Mouse (Mus musculus) heart, embryonic 13.5 days (tissue): ENCODE data around the gene Mfsd2a. TPM values are rescaled to one million over a fixed set of nuclear protein-coding genes. Genes with fewer than 3 reads are reported as not detected.

Experiments
- ATAC-seq: fragments of 200-750 bp; cut with Nextera tagmentation; 2 replicates; pipeline ENCODE4 v1.8.0; 2017; ENCODE audit warnings: moderate TSS enrichment; ENCODE audit not compliant: insufficient number of reproducible peaks, low FRiP score, low TSS enrichment; ENCODE audit errors: extremely low read depth
- H3K27ac ChIP-seq: fragments of 300-500 bp; sonication (generic); replicated peaks from 2 replicates; pipeline ENCODE4 v1.5.1; 2015; ENCODE audit warnings: moderate library complexity, mild to moderate bottlenecking, inconsistent platforms
- H3K27me3 ChIP-seq: fragments of 300-500 bp; sonication (generic); replicated peaks from 2 replicates; pipeline ENCODE4 v1.6.1; 2015; ENCODE audit warnings: mild to moderate bottlenecking, inconsistent platforms
- H3K36me3 ChIP-seq: fragments of 300-500 bp; sonication (generic); 2 replicates; pipeline ENCODE4 v1.6.1; 2015; ENCODE audit warnings: mild to moderate bottlenecking, inconsistent platforms
- H3K4me1 ChIP-seq: fragments of 300-500 bp; sonication (generic); 2 replicates; pipeline ENCODE4 v1.6.1; 2015; ENCODE audit warnings: inconsistent platforms
- H3K4me2 ChIP-seq: fragments of 300-500 bp; sonication (generic); 2 replicates; pipeline ENCODE4 v1.6.1; 2015; ENCODE audit warnings: inconsistent platforms, mild to moderate bottlenecking, moderate library complexity
- H3K4me3 ChIP-seq: fragments of 300-500 bp; sonication (generic); 2 replicates; pipeline ENCODE4 v1.5.1; 2015; ENCODE audit warnings: moderate library complexity, mild to moderate bottlenecking, inconsistent platforms
- H3K9ac ChIP-seq: fragments of 300-500 bp; sonication (generic); 2 replicates; pipeline ENCODE4 v1.6.1; 2015; ENCODE audit warnings: inconsistent platforms, mild to moderate bottlenecking, moderate library complexity
- H3K9me3 ChIP-seq: fragments of 300-500 bp; sonication (generic); 2 replicates; pipeline ENCODE4 v1.6.1; 2016; ENCODE audit warnings: inconsistent platforms
- WGBS: fragments of 180-500 bp; shearing (Covaris S2); methylation state at CpG from one replicate; pipeline ENCODE4 v1.1.7; 2015; ENCODE audit warnings: mixed read lengths; 5-methylcytosine and 5-hydroxymethylcytosine counted together
- polyA plus RNA-seq: library from polyadenylated mRNA; unstranded; fragments of >200 nt; fragmentation: Nextera tagmentation; extraction: Ambion mirVana; gene quantifications from 2 replicates; pipeline ENCODE4 v1.2.1, GENCODE M21; 2015

Gene Mfsd2a
- polyA plus RNA-seq, 1 experiment from 2014 or later: 1.0 TPM

DNA sequence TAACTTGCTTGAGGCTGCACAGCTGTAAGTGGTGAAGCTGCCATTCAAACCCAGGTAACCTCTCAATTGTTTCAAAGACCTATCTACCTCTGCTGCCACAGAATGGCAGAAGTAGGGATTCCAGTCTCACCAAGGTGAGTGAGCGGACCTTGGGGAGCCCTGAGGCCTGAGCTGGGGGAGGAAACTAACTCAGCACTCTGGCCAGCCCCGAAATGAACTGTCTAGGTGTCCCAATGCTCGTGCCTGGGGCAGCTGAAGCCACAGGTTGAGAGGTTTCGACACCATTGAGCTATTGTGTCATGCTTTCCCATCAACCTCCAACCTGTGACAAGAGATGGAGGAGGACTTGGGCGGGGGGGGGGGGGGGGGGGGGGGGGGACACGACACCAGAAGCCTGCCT, 4.7 kb downstream of the Mfsd2a start:
- no peak overlapping the region for H3K4me3 ChIP-seq
- no peak overlapping the region for H3K9ac ChIP-seq
- ATAC-seq: no peak
- H3K9me3 ChIP-seq: no peaks in the 10 kb centered on the region
- no peak overlapping the region for H3K4me2 ChIP-seq
- no peaks in the 10 kb centered on the region for H3K36me3 ChIP-seq
- no peak overlapping the region for H3K27ac ChIP-seq
- H3K27me3 ChIP-seq: peaks cover 47% of the 10 kb centered on the region
- 92% methylated on average over 4 of the region's 6 CpGs for WGBS
- H3K4me1 ChIP-seq: peaks cover 33% of the 10 kb centered on the region

DNA sequence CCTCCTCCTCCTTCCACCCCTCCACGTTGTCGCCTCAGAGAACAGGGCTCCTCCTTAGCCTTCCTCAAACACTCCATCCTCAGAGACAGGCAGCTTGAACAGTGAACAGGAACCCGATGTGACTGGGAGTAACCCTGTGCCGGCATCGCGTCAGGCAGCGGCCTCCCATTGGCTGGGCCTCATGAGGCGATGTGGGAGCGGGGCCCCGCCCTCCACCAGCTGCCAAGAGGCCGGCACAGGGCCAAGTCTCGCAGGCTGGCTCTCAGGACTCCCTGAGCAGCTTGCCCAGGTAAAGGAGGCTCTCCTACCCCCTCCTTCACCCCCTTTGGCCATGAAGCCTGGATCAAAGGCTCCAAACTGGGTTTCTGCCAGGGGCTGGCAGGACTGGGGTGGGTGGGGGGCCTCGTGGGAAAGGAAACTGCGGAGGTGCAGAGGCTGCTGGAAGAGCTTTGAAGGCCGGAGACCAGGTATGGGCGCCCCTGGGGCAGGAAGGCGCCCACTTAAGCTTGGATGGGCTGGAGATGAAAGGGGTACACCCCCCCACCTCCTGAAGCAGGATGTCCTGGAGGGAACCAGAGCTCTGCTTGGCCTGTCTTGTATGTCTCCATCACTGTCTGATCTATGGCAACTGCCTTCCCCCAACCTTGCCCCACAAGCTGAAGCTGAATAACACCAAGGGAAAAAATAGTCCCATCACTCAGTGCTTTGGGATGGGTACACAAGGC, 5.4 kb downstream of the Mfsd2a start:
- Histone ChIP-seq H3K9me3 (no peaks in the 10 kb centered on the region), H3K27me3 (peaks cover 40% of the 10 kb centered on the region), H3K4me1 (peaks cover 26% of the 10 kb centered on the region), H3K27ac (peak overlapping the region; percentile 25; the same call in 1 of the 2 replicates), H3K36me3 (no peaks in the 10 kb centered on the region), H3K4me3 (peak overlapping the region; percentile 23), H3K4me2 (peak overlapping the region; percentile 63), H3K9ac (peak overlapping the region; percentile 64)
- peak; percentile 75 for ATAC-seq
- 11% methylated on average over 17 of the region's 17 CpGs for WGBS

DNA sequence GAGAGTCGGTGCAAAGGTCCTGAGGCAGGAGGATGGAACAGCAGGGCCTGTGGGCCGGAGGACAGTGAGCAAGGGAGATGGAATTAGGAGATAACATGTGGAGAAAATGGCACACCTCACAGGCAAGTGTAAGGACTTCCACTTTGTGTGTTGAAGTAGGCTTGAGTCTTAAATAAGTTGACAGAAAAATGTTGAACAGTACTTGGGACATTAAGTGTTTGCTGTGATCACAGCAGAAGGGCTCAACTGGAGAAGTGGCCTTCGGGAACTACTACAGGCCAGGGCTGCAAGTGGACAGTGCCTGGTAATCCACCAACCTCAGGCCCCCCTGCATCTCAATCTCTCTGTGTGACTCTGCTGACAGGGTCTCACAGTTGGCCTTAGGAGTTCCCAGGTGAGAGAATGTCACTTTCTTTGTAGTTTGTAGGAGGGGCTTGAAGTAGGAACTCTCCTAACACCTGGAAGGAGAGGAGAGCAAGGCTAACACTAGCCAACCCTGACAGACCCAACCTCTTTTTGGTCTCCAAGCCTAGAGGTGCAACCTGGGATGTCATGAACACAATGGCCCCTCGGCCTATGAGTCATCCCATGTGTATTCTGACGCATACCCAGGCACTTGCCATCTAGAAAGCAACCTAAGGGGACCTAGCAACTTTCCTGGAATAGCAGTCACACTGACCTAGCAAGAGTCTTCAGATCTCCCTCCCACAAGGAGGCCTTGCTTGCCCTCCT, 6.1 kb downstream of the Mfsd2a start:
- 51% methylated on average over 5 of the region's 5 CpGs for WGBS
- no peaks in the 10 kb centered on the region for H3K36me3 ChIP-seq
- no peaks in the 10 kb centered on the region for H3K9me3 ChIP-seq
- 0 out of 2 replicates have a peak, but pooled peaks have one; percentile 3 for ATAC-seq
- H3K4me2 ChIP-seq: peak overlapping the region; percentile 63
- H3K27me3 ChIP-seq: peaks cover 37% of the 10 kb centered on the region
- H3K9ac ChIP-seq: peak overlapping the region; percentile 64; the same call in 1 of the 2 replicates
- H3K4me1 ChIP-seq: peaks cover 20% of the 10 kb centered on the region
- peak overlapping the region; percentile 23 for H3K4me3 ChIP-seq
- H3K27ac ChIP-seq: peak overlapping the region; percentile 25; the same call in 1 of the 2 replicates

DNA sequence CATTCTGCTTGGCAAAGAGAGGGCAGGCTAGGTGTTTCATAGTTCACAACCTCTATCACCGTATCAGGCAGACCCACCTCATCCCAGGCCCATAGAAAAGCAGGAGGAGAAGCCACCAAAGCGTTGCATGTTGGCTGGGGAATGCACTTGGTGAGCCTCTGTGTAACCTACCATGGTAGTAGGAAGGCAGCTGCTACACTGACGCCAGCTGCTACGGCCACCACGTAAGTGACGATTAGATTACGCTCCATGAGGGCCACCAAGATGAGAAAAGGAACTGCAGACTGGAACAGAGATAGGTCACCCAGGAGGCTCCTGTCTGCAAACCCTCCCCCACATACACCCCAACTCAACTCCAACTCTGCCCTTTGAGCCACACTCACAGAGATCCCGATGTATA, 11.9 kb downstream of the Mfsd2a start:
- Histone ChIP-seq H3K9ac (no peak overlapping the region), H3K36me3 (no peaks in the 10 kb centered on the region), H3K27ac (no peak overlapping the region), H3K4me1 (no peaks in the 10 kb centered on the region), H3K27me3 (peaks cover 4% of the 10 kb centered on the region; the same call in 1 of the 2 replicates), H3K4me2 (no peak overlapping the region), H3K9me3 (no peaks in the 10 kb centered on the region), H3K4me3 (no peak overlapping the region)
- 78% methylated on average over 8 of the region's 8 CpGs for WGBS
- no peak for ATAC-seq

DNA sequence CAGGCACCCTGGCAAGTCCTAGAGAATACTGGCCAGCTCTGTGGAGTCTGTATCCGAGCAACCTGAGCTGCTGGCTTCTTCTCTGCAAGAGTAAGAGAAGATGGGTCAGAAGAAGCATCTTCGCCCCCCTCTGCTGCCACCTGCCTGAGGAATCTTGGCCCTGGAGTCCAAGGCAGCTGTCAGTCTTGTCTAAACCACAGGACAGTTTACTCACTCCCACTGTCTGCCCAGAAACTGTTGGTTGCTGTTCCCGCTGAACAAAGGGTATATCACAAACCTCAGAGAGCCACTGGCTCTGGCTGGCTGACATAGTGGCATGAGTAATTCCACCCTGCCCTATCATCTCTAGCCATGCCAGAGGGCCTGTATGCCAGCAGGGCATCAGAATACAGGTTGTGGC, 13.8 kb downstream of the Mfsd2a start:
- no peak overlapping the region for H3K4me2 ChIP-seq
- WGBS: 72% methylated on average over 3 of the region's 3 CpGs
- peaks cover 13% of the 10 kb centered on the region; the same call in 1 of the 2 replicates for H3K27me3 ChIP-seq
- H3K27ac ChIP-seq: no peak overlapping the region
- no peaks in the 10 kb centered on the region for H3K9me3 ChIP-seq
- H3K4me1 ChIP-seq: no peaks in the 10 kb centered on the region
- no peak overlapping the region for H3K9ac ChIP-seq
- H3K4me3 ChIP-seq: no peak overlapping the region
- no peak for ATAC-seq
- no peaks in the 10 kb centered on the region for H3K36me3 ChIP-seq

DNA sequence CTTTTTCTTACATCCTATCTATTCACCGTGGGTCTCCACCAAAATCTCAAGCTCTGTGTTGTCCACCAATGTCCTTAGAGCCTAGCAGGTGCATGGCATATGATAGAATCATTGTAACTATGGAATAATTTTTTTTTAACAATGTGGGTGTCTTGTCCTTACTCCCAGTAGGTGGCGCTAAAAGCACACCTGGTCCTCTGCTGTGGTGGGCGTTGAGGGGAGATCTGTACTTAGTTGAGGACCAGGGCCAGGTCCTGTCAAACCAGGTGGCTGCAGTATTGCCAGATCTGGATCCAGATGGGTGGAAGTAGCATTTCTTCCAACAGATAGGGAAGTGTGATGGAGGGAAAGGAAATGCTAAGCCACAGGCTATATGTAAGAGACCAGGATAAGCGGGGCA, 16.6 kb downstream of the Mfsd2a start:
- Histone ChIP-seq H3K27me3 (peaks cover 19% of the 10 kb centered on the region; the same call in 1 of the 2 replicates), H3K9ac (no peak overlapping the region), H3K9me3 (no peaks in the 10 kb centered on the region), H3K4me1 (no peaks in the 10 kb centered on the region), H3K4me2 (no peak overlapping the region), H3K27ac (no peak overlapping the region), H3K4me3 (no peak overlapping the region), H3K36me3 (no peaks in the 10 kb centered on the region)
- WGBS: 21% methylated on average over 4 of the region's 4 CpGs
- no peak for ATAC-seq

DNA sequence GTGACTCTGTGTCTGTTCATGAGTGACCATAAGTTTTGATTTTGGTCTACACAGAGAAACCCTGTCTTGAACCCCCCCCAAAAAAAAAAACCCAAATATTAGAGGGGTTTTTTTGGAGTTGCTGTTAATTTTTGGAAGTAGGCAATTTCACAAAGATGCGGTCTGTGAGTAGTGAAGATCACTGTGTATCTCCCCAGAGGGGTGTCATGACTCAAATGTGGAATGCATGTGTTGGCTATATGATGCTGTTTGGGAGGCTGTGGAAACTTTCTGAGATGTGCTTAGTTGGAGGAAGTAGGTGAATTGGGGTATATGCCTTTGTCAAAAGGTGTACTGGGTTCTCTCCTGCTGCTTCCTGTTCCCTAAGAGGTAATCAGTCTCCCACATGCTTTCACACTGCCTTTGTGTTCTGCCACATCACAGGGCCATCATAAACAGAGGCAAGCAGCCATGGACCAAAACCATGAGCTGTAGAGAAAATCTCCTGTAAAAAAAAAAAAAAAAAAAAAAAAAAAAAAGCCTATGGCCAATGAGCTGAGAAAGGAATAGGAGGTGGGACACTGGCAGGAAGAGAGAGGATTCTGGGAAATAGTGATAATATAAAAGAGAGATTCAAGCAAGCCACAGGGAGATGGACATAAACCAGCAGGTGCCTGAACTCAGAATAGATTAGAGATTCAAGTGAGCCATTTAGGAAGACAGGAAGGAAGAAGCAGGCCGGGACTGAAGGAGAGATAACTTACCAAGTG, 21.8 kb downstream of the Mfsd2a start:
- Histone ChIP-seq H3K9ac (no peak overlapping the region), H3K27ac (no peak overlapping the region), H3K27me3 (peaks cover 15% of the 10 kb centered on the region; the same call in 1 of the 2 replicates), H3K4me1 (no peaks in the 10 kb centered on the region), H3K4me3 (no peak overlapping the region), H3K36me3 (no peaks in the 10 kb centered on the region), H3K9me3 (no peaks in the 10 kb centered on the region), H3K4me2 (no peak overlapping the region)
- WGBS: 57% methylated on average over 2 of the region's 2 CpGs
- no peak for ATAC-seq

DNA sequence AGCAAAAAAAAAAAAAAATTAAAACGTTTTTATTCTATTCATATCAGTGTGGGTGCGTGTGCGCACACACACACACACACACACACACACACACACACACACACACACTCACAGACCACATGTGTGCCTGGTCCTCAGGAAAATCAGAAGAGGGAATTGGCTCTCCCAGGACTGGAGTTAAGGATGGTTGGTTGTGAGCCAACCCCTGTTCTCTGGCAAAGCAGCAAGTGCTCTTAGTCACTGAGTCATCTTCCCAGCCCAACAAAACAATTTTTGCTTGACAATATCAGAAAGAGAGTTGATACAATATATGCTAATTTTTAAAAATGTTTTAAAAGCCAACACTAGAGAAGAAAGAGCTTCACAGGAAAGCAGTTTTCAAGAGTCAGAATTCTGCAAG, 23.5 kb downstream of the Mfsd2a start:
- Histone ChIP-seq H3K36me3 (no peaks in the 10 kb centered on the region), H3K9ac (no peak overlapping the region), H3K9me3 (no peaks in the 10 kb centered on the region), H3K27me3 (peaks cover 8% of the 10 kb centered on the region; the same call in 1 of the 2 replicates), H3K27ac (no peak overlapping the region), H3K4me3 (no peak overlapping the region), H3K4me2 (no peak overlapping the region), H3K4me1 (no peaks in the 10 kb centered on the region)
- ATAC-seq: no peak
- 62% methylated on average over 3 of the region's 3 CpGs for WGBS

DNA sequence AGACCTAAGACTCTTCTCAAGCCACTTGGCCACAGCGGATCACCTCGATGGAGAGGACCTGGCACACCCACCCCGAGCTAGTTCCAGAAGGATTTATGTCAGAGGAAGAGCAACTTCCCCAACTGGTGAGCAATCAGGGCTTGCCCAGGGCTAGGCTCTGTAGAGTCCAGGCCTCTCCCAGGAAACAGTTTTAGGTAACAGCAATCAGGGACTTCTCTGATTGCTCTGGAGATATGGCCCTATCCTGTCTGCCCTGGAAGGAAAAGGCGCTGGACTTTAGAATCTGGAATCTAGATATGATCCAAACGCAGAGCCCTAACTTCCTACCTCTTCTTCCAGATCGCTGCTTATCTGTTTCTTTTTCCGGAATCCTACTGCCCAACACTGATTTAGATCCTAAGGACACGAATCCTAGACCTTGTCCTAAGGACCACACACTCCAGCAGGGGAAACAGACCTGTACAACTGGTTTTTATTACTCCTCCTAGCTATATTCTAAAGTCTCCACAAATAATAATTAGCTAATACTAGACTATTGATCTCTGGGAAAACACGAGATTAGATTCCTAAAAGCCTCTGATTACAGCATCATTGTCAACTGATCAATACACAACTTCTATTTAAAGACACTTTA, 25.4 kb downstream of the Mfsd2a start:
- Histone ChIP-seq H3K27ac (no peak overlapping the region), H3K36me3 (no peaks in the 10 kb centered on the region), H3K27me3 (no peaks in the 10 kb centered on the region; the same call in 1 of the 2 replicates), H3K4me2 (no peak overlapping the region), H3K9me3 (no peaks in the 10 kb centered on the region), H3K4me3 (no peak overlapping the region), H3K4me1 (no peaks in the 10 kb centered on the region), H3K9ac (no peak overlapping the region)
- no peak for ATAC-seq
- WGBS: 66% methylated on average over 9 of the region's 9 CpGs

DNA sequence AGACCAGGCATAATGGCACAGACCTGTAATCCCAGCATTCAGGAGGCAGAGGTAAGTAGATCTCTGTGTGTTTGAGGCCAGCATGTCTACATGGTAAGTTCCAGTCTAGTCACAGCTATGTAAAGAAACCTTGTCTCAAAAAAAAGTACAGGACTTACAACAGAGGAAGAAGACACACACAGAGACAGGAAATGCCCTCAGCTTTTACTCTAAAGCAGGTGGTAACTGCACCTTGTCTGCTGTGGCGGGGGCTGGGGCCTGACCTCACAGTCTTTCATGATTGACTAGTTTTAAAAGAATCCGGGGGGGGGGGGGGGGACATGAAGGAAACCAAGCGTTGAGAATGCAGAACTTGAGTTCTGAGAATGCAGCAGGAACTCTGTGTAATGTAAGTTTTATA, 27.1 kb downstream of the Mfsd2a start:
- H3K4me2 ChIP-seq: no peak overlapping the region
- H3K4me3 ChIP-seq: no peak overlapping the region
- no peak for ATAC-seq
- H3K4me1 ChIP-seq: no peaks in the 10 kb centered on the region
- H3K9ac ChIP-seq: no peak overlapping the region
- no peaks in the 10 kb centered on the region for H3K36me3 ChIP-seq
- no peak overlapping the region for H3K27ac ChIP-seq
- H3K27me3 ChIP-seq: no peaks in the 10 kb centered on the region; the same call in 1 of the 2 replicates
- WGBS: 57% methylated on average over 3 of the region's 3 CpGs
- H3K9me3 ChIP-seq: no peaks in the 10 kb centered on the region
